Mouse (Mus musculus): ENCODE results near the gene Hectd1.
A peak's percentile ranks its signal among the peaks of the same experiment; 100 is the strongest.

The Hectd1 gene

DNA sequence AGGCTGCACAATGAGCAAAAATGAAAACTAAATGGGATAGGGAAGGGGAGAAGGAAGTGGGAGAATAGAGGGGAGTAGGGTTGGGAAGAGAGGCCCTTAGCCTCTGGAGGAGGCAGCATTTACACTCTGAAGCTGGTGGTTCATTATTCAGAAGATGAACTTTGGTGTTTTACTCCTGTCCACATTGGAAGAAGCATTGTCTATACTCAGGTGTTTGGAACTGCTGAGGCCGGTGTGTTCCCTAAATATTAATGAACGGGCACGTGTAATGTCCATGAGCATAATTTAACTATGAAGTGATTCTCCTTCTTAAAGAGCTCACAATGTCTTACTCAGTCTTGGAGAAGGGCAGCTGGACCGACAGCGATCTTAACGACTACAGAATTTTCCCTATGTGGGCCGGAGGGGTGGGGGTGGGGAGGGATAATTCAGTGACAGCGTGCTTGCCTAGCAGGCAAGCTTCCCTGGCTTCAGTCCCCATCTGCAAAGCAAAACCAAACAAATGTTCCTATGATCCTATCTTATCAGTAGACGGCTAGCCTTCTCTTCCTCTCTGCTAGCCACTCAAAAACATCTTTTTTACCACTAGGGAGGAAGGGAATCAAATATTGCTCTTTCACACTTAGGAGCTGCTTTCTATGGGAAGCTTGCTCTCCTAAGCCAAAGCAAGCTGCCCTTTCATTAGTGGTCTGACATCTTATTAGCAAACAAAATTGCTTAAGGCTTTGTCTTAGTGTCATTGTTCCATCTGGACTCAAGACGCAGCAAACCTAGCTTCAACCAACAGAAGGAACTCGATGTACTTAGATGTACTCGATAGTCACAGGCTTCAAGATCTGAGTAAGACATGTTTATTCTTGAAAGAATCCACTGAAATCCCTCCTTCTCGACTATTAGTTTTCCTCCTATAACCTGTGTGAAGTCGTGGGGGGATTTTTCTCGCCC is 14.5 kb upstream of the Hectd1 start:
- no peak for DNase-seq (ENCODE audit: low spot score in 2 of 2)

DNA sequence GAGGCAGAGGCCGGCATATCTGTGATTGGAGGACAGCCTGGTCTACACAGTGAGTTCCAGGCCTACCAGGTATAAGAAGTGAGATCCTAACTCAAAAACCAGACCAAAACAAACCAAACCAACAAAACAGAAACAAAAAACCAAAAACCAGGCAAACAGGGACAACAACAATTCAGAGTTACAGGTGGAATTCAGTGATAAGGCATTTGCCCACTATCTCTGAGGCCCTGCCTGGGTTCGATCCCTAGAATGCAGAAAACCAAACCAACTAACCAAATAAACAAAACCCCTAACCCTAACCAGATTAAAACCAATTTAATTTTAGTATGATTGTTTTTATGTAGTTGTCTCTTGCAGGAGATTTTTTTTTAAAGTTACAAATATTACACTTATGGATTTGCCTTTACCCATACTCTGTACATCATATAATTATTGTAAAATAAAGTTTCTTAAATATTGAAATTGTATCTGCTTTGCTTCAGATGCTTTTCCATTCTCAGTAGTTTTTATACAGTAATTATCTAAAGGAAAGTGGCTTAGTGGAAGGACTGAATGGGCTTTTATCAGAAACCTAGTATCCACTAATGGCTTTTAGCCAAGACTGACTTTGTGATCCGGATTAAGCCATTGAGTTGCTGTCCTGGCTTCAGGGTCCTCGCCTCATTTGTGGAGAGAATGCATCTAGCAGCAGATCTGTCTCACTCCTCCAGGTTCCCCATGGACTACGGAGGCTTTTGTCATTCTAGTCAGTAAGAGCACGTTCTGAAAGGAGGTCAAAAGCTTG is 12.9 kb upstream of the Hectd1 start:
- no peak for DNase-seq (ENCODE audit: low spot score in 2 of 2)

DNA sequence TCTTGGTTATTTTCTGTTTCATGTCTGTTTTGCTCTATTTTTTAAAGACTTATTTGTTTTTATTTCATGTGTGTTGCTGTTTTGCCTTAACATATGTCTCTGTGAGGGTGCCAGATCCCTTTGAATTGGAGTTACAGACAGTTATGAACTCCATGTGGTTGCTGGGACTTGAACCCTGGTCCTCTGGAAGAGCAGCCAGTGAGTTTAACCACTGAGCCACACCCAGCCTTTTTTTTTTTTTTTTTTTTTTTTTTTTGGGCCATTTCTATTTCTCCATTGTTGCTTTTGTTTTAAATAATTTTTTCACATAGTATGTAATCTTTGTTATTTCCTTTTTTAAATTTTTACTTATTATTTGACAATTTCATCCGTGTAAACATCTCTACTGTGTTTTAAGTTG is 10.5 kb upstream of the Hectd1 start:
- no peak for DNase-seq (ENCODE audit: low spot score in 2 of 2)

GRCm38 (mm10) chr12:51835219-51835618 is 5.9 kb upstream of the Hectd1 start:
- no peak for DNase-seq (ENCODE audit: low spot score in 2 of 2)

DNA sequence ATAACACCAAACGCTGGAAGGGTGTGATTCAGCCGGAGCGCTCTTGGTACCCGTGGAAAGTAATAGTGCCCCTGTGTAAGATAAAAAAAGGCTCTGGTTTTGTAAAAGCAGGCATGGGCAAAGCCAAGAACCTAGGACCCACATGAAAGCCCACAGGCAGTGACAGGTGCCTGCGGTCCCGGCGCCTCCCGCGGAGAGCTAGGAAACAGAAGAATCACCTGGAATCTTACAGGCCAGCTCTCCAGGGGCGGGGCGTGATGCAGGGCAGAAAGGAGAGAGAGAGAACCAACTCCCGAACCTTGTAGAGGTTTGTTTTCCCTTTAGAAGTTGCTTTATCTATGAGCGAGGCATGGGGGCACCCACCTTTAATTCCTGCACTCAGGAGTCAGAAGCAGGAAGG is 2.6 kb upstream of the Hectd1 start:
- DNase-seq (ENCODE audit: low spot score in 2 of 2) = no peak

DNA sequence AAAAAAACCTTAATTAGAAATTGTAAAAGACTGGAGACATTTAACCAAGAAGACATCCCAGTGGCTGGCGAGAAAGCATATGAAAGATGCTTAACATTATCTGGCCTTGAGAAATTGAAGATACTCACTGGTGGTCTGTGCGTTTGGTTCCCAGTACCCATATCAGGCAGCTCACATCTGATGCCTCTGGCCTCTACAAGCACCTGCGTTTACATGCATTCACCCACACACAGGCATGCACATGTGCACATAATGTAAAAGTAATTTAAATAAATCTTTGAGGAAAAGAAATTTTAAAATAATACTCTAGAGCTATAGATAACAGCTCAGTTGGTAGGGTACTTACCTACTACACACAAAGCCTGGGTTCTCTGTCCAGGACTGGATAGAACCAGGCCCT is 2.0 kb upstream of the Hectd1 start:
- no peak for DNase-seq (ENCODE audit: low spot score in 2 of 2)

DNA sequence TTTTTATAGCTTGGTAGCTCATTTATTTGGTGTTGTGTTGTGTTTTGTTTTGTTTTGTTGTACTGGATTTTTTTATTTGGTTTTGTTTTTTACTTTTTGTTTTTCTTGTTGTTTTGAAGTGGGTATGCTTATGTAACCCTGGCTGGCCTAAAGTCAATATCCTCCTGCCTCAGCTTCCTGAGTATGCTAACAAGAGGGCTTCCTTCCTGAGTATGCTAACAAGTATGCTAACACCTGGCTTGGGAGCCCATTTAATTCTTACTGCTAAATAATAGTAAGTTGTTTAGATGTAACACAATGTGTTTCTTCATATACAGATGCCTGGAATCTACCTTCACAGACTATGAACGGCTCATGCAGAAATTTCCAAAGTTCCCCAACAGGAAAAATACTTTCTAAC is 1.3 kb upstream of the Hectd1 start:
- DNase-seq (ENCODE audit: low spot score in 2 of 2) = no peak

GRCm38 (mm10) chr12:51830077-51830402 is 704 bp upstream of the Hectd1 start:
- DNase-seq (ENCODE audit: low spot score in 2 of 2) = no peak

DNA sequence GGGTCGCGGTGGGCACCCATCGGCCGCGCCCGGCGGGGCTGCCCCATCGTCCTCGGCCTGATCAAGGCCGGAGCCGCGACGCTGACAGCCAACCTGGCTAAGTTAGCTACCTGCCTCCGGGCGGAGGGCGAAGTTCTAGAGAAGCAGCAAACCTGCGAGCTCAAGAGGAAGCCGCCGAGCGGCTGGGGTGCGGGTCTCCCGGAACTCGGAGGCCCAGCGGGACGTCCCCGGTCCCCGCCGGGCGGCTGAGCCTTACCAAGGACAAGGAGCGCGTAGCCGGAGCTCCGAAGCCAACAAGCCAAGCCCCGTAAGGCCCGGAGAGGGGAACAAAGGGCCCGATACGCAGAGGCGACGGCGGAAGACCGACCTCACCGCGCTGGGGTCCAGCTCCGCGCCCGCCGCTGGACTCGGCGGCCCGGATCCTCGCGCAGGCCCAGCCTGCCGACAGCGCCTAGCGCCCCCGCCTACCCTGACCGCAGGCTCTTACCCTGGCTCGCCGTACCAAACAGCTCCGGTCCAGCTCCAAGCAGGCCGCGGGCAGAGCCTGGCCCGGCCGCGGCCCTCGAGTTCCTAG is 533 bp downstream of the Hectd1 start:
- peak; percentile 21 to 51 for DNase-seq (ENCODE audit: low spot score in 2 of 2)

- DNase-seq (ENCODE audit: low spot score in 2 of 2) = no peak
Measured at GRCm38 (mm10) chr12:51827958-51828650, 1.2 kb downstream of the Hectd1 start.

DNA sequence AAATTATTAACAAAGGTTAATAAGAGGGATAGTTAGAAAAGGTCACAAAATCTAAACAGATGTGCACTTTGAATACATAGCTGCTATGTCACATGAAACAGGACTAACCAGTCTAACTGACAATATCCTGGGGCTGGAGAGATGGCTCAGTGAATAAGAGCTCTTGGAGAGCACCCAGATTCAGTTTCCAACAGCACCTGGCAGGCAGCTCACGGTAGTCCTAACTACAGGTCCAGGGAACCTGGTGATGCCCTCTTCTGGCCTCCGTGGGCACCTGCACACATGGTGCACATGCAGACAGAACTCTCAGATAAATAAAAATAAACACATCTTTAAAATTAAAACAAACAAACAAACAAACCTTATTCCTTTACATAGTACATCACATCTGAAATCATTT is 4.0 kb downstream of the Hectd1 start:
- DNase-seq (ENCODE audit: low spot score in 2 of 2) = no peak

DNA sequence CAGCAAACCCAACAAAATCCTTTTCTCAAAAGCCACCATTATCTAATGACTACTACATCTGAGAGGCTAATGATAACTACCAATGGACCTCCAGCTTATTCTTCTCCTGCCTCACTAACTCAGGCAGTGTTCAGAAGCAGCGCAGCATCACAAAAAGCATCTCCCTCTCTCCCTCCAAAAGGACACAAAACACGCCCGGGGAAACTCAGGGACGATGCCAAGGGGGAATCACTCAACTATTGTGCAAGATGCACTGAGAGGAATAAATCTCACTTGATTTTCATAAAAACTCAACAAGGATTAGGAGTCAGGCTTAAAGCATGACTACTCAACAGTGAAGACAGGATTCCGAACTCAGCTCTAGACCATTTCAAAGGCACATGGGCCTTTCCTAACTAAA is 6.0 kb downstream of the Hectd1 start:
- no peak for DNase-seq (ENCODE audit: low spot score in 2 of 2)

DNA sequence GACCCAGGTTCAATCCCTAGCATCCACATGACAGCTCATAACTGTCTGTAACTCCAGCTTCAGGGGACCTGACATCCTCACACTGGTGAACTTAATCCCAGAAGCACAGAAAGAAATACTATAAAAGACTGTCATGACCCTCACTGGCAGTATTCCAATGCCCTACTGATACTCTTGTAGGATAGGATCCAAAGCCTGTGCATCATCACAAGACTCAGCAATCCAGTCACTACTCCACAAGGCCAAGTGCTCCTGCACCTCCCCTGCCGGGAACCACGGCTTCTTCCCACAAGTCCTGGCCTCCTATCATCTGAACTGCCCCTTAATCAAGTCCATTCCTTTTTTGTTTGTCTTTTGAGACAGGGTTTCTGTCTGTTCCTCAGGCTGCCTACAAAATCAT is 6.5 kb downstream of the Hectd1 start:
- DNase-seq (ENCODE audit: low spot score in 2 of 2) = no peak

- DNase-seq (ENCODE audit: low spot score in 2 of 2) = no peak
Measured at GRCm38 (mm10) chr12:51822236-51822635, 7.1 kb downstream of the Hectd1 start.

DNA sequence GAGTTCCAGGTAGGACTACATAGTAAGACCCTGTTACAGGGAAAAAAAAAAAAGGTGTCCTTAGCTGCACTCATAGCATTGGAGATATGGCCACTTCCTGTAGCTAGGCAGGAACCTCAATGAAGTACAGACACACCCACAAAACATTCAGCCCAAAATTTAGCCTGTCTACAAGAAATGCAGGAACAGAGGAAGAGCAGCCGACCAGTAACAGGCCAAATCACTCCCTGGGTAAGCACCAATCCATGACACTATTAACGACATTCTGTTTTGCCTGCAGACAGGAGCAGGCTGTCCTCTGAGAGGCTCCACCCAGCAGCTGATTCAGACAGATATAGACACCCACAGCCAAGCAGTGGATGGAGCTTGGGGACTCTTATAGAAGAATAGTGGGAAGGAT is 8.1 kb downstream of the Hectd1 start:
- DNase-seq (ENCODE audit: low spot score in 2 of 2) = no peak

GRCm38 (mm10) chr12:51819951-51820498 is 9.3 kb downstream of the Hectd1 start:
- DNase-seq (ENCODE audit: low spot score in 2 of 2) = no peak

DNA sequence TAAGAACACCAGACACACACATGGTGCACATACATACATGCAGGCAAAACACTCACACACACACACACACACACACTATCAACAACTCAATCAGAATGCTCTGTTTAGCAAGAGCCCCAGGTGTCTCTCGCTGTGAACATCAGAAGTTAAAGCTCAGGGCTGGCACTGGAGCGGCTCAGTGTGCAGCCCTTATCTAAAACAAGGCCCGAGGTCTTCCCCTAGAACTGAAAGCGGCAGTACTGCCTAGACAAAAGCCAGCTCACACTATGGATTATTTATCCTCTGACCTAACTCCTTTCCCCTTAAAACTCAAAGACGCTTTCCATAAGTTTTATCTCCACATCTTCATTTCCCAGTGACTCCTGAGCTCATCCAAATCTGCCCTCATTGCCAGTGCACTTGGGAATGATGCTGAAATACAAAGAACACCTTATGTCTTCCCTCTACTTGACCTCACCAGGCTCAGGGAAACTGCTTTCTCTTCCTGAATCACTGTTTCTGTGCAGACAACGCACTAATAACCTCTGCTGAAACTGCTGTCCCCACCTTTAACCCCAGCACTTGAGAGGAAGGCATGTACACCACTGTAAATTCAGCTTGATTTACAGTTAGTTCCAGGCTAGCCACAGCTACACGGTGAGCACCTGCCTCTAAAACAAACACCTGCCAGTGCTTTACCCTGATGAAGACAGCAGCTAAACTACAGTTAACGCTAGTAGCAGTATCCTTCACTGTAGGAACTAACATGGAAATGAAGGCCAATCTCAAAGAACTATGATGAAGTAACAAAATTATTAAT is 11.3 kb downstream of the Hectd1 start:
- no peak for DNase-seq (ENCODE audit: low spot score in 2 of 2)

DNA sequence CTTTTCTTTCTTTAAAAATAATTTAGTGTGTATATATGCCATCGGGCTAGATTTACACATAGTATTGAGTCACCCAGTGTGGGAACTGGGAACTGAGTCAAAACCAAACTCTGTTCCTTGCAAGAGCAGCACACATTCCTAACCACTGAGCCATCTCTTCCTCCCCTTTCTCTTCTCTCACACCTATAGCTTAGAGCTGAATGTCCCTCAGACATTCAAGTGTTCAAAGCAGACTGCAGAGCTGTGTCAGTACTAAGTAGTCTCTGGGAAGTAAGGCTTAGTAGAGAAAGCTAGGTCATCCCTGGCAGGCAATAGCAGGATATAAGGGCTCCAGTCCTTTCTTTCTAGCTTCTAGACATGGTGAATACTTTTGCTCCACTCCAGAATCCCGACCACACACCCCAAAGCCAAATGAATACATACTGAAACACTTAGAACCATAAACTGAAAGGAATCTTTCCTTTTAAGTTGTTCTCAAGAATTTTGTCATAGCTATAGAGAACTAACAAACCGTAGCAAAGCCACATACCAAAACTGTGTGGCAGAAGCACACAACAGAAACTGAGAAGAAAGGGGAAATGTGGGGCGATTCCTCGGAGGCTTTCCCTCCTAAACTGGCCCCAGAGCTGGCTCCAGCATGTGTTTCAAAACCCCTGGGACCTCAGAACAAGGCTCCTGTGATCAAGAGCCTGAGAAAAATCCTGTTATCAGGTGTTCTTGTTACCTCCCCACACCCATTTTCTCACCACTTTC is 17.8 kb downstream of the Hectd1 start:
- DNase-seq (ENCODE audit: low spot score in 2 of 2) = no peak

- no peak for DNase-seq (ENCODE audit: low spot score in 2 of 2)
Measured at GRCm38 (mm10) chr12:51810564-51810963, 18.8 kb downstream of the Hectd1 start.

GRCm38 (mm10) chr12:51784842-51785241 is 44.5 kb downstream of the Hectd1 start:
- no peak for DNase-seq (ENCODE audit: low spot score in 2 of 2)
